ENCODE assay signal across 16 mouse cellular contexts in genomic region chr2:114235584-114235983, GRCm38 (mm10).
"Had no signal": no experiment of that assay in that cellular context is flagged by ENCODE, and none has a peak within 500 bp of the region (broad histone marks: within the 10 kb centered on the region; RNA-seq: fewer than 3 reads in every experiment).

No protein-coding gene starts in this region.

- H3K4me2 ChIP-seq: lung, embryonic 15.5 days; midbrain, embryonic 11.5 days; midbrain, embryonic 13.5 days; midbrain, embryonic 15.5 days; neural tube, embryonic 12.5 days; stomach, embryonic 15.5 days had no signal

- DNase-seq: lung, postnatal 14 days; lung, postnatal 36 days; right cerebral cortex, postnatal 14 days; thymus, adult 2 months; thymus, postnatal 25 days; thymus, postnatal 4 days had no signal

- H3K27ac ChIP-seq: lung, embryonic 15.5 days; macrophage; midbrain, embryonic 13.5 days; midbrain, embryonic 15.5 days; neural tube, embryonic 12.5 days; stomach, embryonic 15.5 days; stomach, postnatal 0 days had no signal

- H3K9ac ChIP-seq: lung, embryonic 15.5 days; midbrain, embryonic 13.5 days; midbrain, embryonic 15.5 days; neural tube, embryonic 12.5 days; stomach, embryonic 15.5 days had no signal

- H3K4me1 ChIP-seq: lung, embryonic 15.5 days; megakaryocyte, embryonic 14.5 days; midbrain, embryonic 15.5 days; neural tube, embryonic 12.5 days; stomach, embryonic 15.5 days had no signal

- H3K27me3 ChIP-seq: lung, embryonic 15.5 days; megakaryocyte, embryonic 14.5 days; midbrain, embryonic 13.5 days; midbrain, embryonic 15.5 days; neural tube, embryonic 12.5 days; stomach, embryonic 15.5 days had no signal

- H3K36me3 ChIP-seq: lung, embryonic 15.5 days; midbrain, embryonic 13.5 days; midbrain, embryonic 15.5 days; neural tube, embryonic 12.5 days; stomach, embryonic 15.5 days had no signal

- ATAC-seq: lung, postnatal 0 days; midbrain, embryonic 13.5 days; midbrain, embryonic 15.5 days had no signal

- H3K4me3 ChIP-seq: lung, embryonic 15.5 days; megakaryocyte, embryonic 14.5 days; midbrain, embryonic 13.5 days; midbrain, embryonic 15.5 days; neural tube, embryonic 12.5 days; stomach, embryonic 15.5 days had no signal

- H3K9me3 ChIP-seq: lung, embryonic 15.5 days; megakaryocyte, embryonic 14.5 days; midbrain, embryonic 13.5 days; midbrain, embryonic 15.5 days; neural tube, embryonic 12.5 days; stomach, embryonic 15.5 days had no signal
